Mouse (Mus musculus): ENCODE measurements around the gene Atp6v1f. TPM values are rescaled to one million over a fixed set of nuclear protein-coding genes. Genes with fewer than 3 reads are reported as not detected.

The Atp6v1f gene
- polyA plus RNA-seq, 1 experiment from 2014 or later = 215 TPM

GRCm38 (mm10) chr6:29500177-29500576 lies 32.7 kb downstream of the Atp6v1f start:
- Histone ChIP-seq H3K4me1 (replicated peaks; ENCODE audit: control insufficient read depth, insufficient read depth, low read length) (no peaks in the 10 kb centered on the region), H3K4me3 (ENCODE audit: low read depth, low read length) (no peak overlapping the region), H3K36me3 (ENCODE audit: control insufficient read depth, insufficient read depth, low read length) (no peaks in the 10 kb centered on the region), H3K27ac (ENCODE audit: low read depth, low read length) (no peak overlapping the region), H3K9ac (ENCODE audit: low read depth, low read length) (no peak overlapping the region), H3K9me3 (ENCODE audit: control insufficient read depth, low read length) (no peaks in the 10 kb centered on the region), H3K27me3 (ENCODE audit: control insufficient read depth, insufficient read depth, low read length) (peaks cover 21% of the 10 kb centered on the region), H3K4me2 (replicated peaks; ENCODE audit: low read depth, low read length) (no peak overlapping the region)
- DNase-seq (ENCODE audit: low spot score) (no peak), ATAC-seq (ENCODE audit: low FRiP score) (no peak)
- 96% methylated on average over 7 of the region's 7 CpGs for WGBS

- DNase-seq (ENCODE audit: low spot score) (no peak), ATAC-seq (ENCODE audit: low FRiP score) (no peak)
- no peak overlapping the region for H3K4me2 ChIP-seq (replicated peaks; ENCODE audit: low read depth, low read length)
- H3K4me1 ChIP-seq (replicated peaks; ENCODE audit: control insufficient read depth, insufficient read depth, low read length) = no peaks in the 10 kb centered on the region
- H3K27ac ChIP-seq (ENCODE audit: low read depth, low read length) = no peak overlapping the region
- H3K27me3 ChIP-seq (ENCODE audit: control insufficient read depth, insufficient read depth, low read length) = peaks cover 17% of the 10 kb centered on the region
- no peaks in the 10 kb centered on the region for H3K9me3 ChIP-seq (ENCODE audit: control insufficient read depth, low read length)
- H3K9ac ChIP-seq (ENCODE audit: low read depth, low read length) = no peak overlapping the region
- WGBS = 90% methylated on average over 6 of the region's 6 CpGs
- H3K4me3 ChIP-seq (ENCODE audit: low read depth, low read length) = no peak overlapping the region
- no peaks in the 10 kb centered on the region for H3K36me3 ChIP-seq (ENCODE audit: control insufficient read depth, insufficient read depth, low read length)
Observed at GRCm38 (mm10) chr6:29500810-29501209, 33.3 kb downstream of the Atp6v1f start.

GRCm38 (mm10) chr6:29501599-29501998 lies 34.1 kb downstream of the Atp6v1f start:
- Histone ChIP-seq H3K27me3 (ENCODE audit: control insufficient read depth, insufficient read depth, low read length) (peaks cover 16% of the 10 kb centered on the region), H3K4me3 (ENCODE audit: low read depth, low read length) (no peak overlapping the region), H3K4me2 (replicated peaks; ENCODE audit: low read depth, low read length) (no peak overlapping the region), H3K4me1 (replicated peaks; ENCODE audit: control insufficient read depth, insufficient read depth, low read length) (no peaks in the 10 kb centered on the region), H3K9me3 (ENCODE audit: control insufficient read depth, low read length) (no peaks in the 10 kb centered on the region), H3K9ac (ENCODE audit: low read depth, low read length) (no peak overlapping the region), H3K36me3 (ENCODE audit: control insufficient read depth, insufficient read depth, low read length) (no peaks in the 10 kb centered on the region), H3K27ac (ENCODE audit: low read depth, low read length) (no peak overlapping the region)
- ATAC-seq (ENCODE audit: low FRiP score) = no peak
- DNase-seq (ENCODE audit: low spot score) = no peak
- 89% methylated on average over 1 of the region's 1 CpGs for WGBS

- Histone ChIP-seq H3K4me2 (replicated peaks; ENCODE audit: low read depth, low read length) (no peak overlapping the region), H3K27me3 (ENCODE audit: control insufficient read depth, insufficient read depth, low read length) (peaks cover 24% of the 10 kb centered on the region)
- WGBS = 81% methylated on average over 5 of the region's 5 CpGs
Observed at GRCm38 (mm10) chr6:29505493-29505892, 38.0 kb downstream of the Atp6v1f start.

GRCm38 (mm10) chr6:29506834-29507233 lies 39.3 kb downstream of the Atp6v1f start:
- 16% methylated on average over 8 of the region's 8 CpGs for WGBS
- Histone ChIP-seq H3K36me3 (ENCODE audit: control insufficient read depth, insufficient read depth, low read length) (no peaks in the 10 kb centered on the region), H3K4me2 (replicated peaks; ENCODE audit: low read depth, low read length) (peak overlapping the region; percentile 62), H3K9me3 (ENCODE audit: control insufficient read depth, low read length) (no peaks in the 10 kb centered on the region), H3K27me3 (ENCODE audit: control insufficient read depth, insufficient read depth, low read length) (peaks cover 24% of the 10 kb centered on the region), H3K4me3 (ENCODE audit: low read depth, low read length) (peak overlapping the region; percentile 42; the same call in 1 of the 2 replicates), H3K9ac (ENCODE audit: low read depth, low read length) (no peak overlapping the region; the same call in 1 of the 2 replicates), H3K4me1 (replicated peaks; ENCODE audit: control insufficient read depth, insufficient read depth, low read length) (no peaks in the 10 kb centered on the region; the same call in 1 of the 2 replicates), H3K27ac (ENCODE audit: low read depth, low read length) (no peak overlapping the region)
- ATAC-seq (ENCODE audit: low FRiP score) = no peak
- DNase-seq (ENCODE audit: low spot score) = no peak

More at GRCm38 (mm10) chr6:29505493-29505892, 38.0 kb downstream of the Atp6v1f start:
- ATAC-seq (ENCODE audit: low FRiP score) (no peak), DNase-seq (ENCODE audit: low spot score) (no peak)
- Histone ChIP-seq H3K4me1 (replicated peaks; ENCODE audit: control insufficient read depth, insufficient read depth, low read length) (no peaks in the 10 kb centered on the region; the same call in 1 of the 2 replicates), H3K4me3 (ENCODE audit: low read depth, low read length) (no peak overlapping the region), H3K9ac (ENCODE audit: low read depth, low read length) (no peak overlapping the region), H3K36me3 (ENCODE audit: control insufficient read depth, insufficient read depth, low read length) (no peaks in the 10 kb centered on the region), H3K9me3 (ENCODE audit: control insufficient read depth, low read length) (no peaks in the 10 kb centered on the region), H3K27ac (ENCODE audit: low read depth, low read length) (no peak overlapping the region)

GRCm38 (mm10) chr6:29507447-29508309 lies 40.2 kb downstream of the Atp6v1f start, which contains the start of gene Kcp:
TSS of gene Kcp (minus strand) at chr6:29507952.
- no peaks in the 10 kb centered on the region; the same call in 1 of the 2 replicates for H3K4me1 ChIP-seq (replicated peaks; ENCODE audit: control insufficient read depth, insufficient read depth, low read length)
- WGBS = 1% methylated on average over 38 of the region's 47 CpGs
- peaks cover 24% of the 10 kb centered on the region for H3K27me3 ChIP-seq (ENCODE audit: control insufficient read depth, insufficient read depth, low read length)
- peak; percentile 56 for DNase-seq (ENCODE audit: low spot score)
- H3K9me3 ChIP-seq (ENCODE audit: control insufficient read depth, low read length) = no peaks in the 10 kb centered on the region
- peak within 1 kb of the TSS; percentile 54 for H3K9ac ChIP-seq (ENCODE audit: low read depth, low read length)
- H3K4me2 ChIP-seq (replicated peaks; ENCODE audit: low read depth, low read length) = peak within 1 kb of the TSS; percentile 62
- peak within 1 kb of the TSS; percentile 42 for H3K4me3 ChIP-seq (ENCODE audit: low read depth, low read length)
- no peak within 1 kb of the TSS for H3K27ac ChIP-seq (ENCODE audit: low read depth, low read length)
- no peaks in the 10 kb centered on the region for H3K36me3 ChIP-seq (ENCODE audit: control insufficient read depth, insufficient read depth, low read length)
- ATAC-seq (ENCODE audit: low FRiP score) = peak; percentile 69

GRCm38 (mm10) chr6:29509086-29509485 lies 41.6 kb downstream of the Atp6v1f start:
- Histone ChIP-seq H3K9ac (ENCODE audit: low read depth, low read length) (no peak overlapping the region), H3K4me1 (replicated peaks; ENCODE audit: control insufficient read depth, insufficient read depth, low read length) (no peaks in the 10 kb centered on the region; the same call in 1 of the 2 replicates), H3K4me2 (replicated peaks; ENCODE audit: low read depth, low read length) (no peak overlapping the region), H3K36me3 (ENCODE audit: control insufficient read depth, insufficient read depth, low read length) (no peaks in the 10 kb centered on the region), H3K27me3 (ENCODE audit: control insufficient read depth, insufficient read depth, low read length) (peaks cover 24% of the 10 kb centered on the region), H3K4me3 (ENCODE audit: low read depth, low read length) (no peak overlapping the region), H3K27ac (ENCODE audit: low read depth, low read length) (no peak overlapping the region), H3K9me3 (ENCODE audit: control insufficient read depth, low read length) (no peaks in the 10 kb centered on the region)
- no peak for DNase-seq (ENCODE audit: low spot score)
- no peak for ATAC-seq (ENCODE audit: low FRiP score)
- 31% methylated on average over 2 of the region's 2 CpGs for WGBS

GRCm38 (mm10) chr6:29513284-29513683 lies 45.8 kb downstream of the Atp6v1f start:
- no peaks in the 10 kb centered on the region for H3K9me3 ChIP-seq (ENCODE audit: control insufficient read depth, low read length)
- peak overlapping the region; percentile 24 for H3K4me2 ChIP-seq (replicated peaks; ENCODE audit: low read depth, low read length)
- DNase-seq (ENCODE audit: low spot score) (peak; percentile 73), ATAC-seq (ENCODE audit: low FRiP score) (peak; percentile 76)
- H3K36me3 ChIP-seq (ENCODE audit: control insufficient read depth, insufficient read depth, low read length) = no peaks in the 10 kb centered on the region
- 0% methylated on average over 11 of the region's 11 CpGs for WGBS
- H3K27me3 ChIP-seq (ENCODE audit: control insufficient read depth, insufficient read depth, low read length) = peaks cover 4% of the 10 kb centered on the region; the same call in 1 of the 2 replicates
- no peak overlapping the region for H3K27ac ChIP-seq (ENCODE audit: low read depth, low read length)
- no peaks in the 10 kb centered on the region; the same call in 1 of the 2 replicates for H3K4me1 ChIP-seq (replicated peaks; ENCODE audit: control insufficient read depth, insufficient read depth, low read length)
- no peak overlapping the region for H3K4me3 ChIP-seq (ENCODE audit: low read depth, low read length)
- H3K9ac ChIP-seq (ENCODE audit: low read depth, low read length) = no peak overlapping the region
